Mouse (Mus musculus) liver, postnatal 0 days (tissue): ENCODE measurements at regions not wholly inside any gene's neighbourhood (a gene's known extent, or its start where the extent isn't known, plus 50 kb on each side); places are given as distances from the start of the nearest gene placed in this dataset.

Experiments
- CTCF ChIP-seq: sonication (generic); IDR thresholded peaks from 2 replicates; pipeline ENCODE4 v1.5.1; 2016; ENCODE audit warnings: antibody characterized with exemption, low read depth
- EP300 ChIP-seq: IDR thresholded peaks from 2 replicates; pipeline ENCODE4 v1.6.1; 2016; ENCODE audit warnings: antibody characterized with exemption, low read depth, mild to moderate bottlenecking

- TF ChIP-seq CTCF (no peak), EP300 (no peak)
Observed at GRCm38 (mm10) chr8:90176771-90177170, 171.4 kb downstream of the Tox3 start.
